Mouse (Mus musculus) forebrain, embryonic 16.5 days (tissue): ENCODE results near the gene Slc46a3. TPM values are rescaled to one million over a fixed set of nuclear protein-coding genes. Genes with fewer than 3 reads are reported as not detected.

Source experiments
- ATAC-seq: fragments of 200-750 bp; cut with Nextera tagmentation; 2 replicates; pipeline ENCODE4 v1.8.0; 2017; ENCODE audit warnings: mild to moderate bottlenecking, moderate library complexity
- H3K27ac ChIP-seq: fragments of 300-500 bp; sonication (generic); 2 replicates; pipeline ENCODE4 v1.5.1; 2014; ENCODE audit warnings: low read length, control low read depth
- H3K27me3 ChIP-seq: fragments of 300-500 bp; sonication (generic); replicated peaks from 2 replicates; pipeline ENCODE4 v1.6.1; 2014; ENCODE audit warnings: low read length; ENCODE audit not compliant: control insufficient read depth, insufficient read depth
- H3K36me3 ChIP-seq: fragments of 300-500 bp; sonication (generic); 2 replicates; pipeline ENCODE4 v1.6.1; 2014; ENCODE audit not compliant: control insufficient read depth, insufficient read depth
- H3K4me1 ChIP-seq: fragments of 300-500 bp; sonication (generic); replicated peaks from 2 replicates; pipeline ENCODE4 v1.6.1; 2014; ENCODE audit warnings: low read length; ENCODE audit not compliant: control insufficient read depth, insufficient read depth
- H3K4me2 ChIP-seq: fragments of 300-500 bp; sonication (generic); 2 replicates; pipeline ENCODE4 v1.6.1; 2014; ENCODE audit warnings: mild to moderate bottlenecking, low read length, control low read depth
- H3K4me3 ChIP-seq: fragments of 300-500 bp; sonication (generic); replicated peaks from 2 replicates; pipeline ENCODE4 v1.5.1; 2014; ENCODE audit warnings: mild to moderate bottlenecking, low read length, control low read depth
- H3K9ac ChIP-seq: fragments of 300-500 bp; sonication (generic); replicated peaks from 2 replicates; pipeline ENCODE4 v1.6.1; 2014; ENCODE audit warnings: low read depth, low read length, control low read depth
- H3K9me3 ChIP-seq: fragments of 300-500 bp; sonication (generic); 2 replicates; pipeline ENCODE4 v1.6.1; 2016; ENCODE audit warnings: low read length; ENCODE audit not compliant: control insufficient read depth
- WGBS: fragments of 180-500 bp; shearing (Covaris S2); extraction: QIAGEN DNeasy Blood & Tissue Kit; methylation state at CpG from one replicate; pipeline ENCODE4 v1.1.7; 2014; 5-methylcytosine and 5-hydroxymethylcytosine counted together
- polyA plus RNA-seq: library from polyadenylated mRNA; unstranded; fragments of >200 nt; fragmentation: Nextera tagmentation; extraction: Ambion mirVana; gene quantifications from 2 replicates; pipeline ENCODE4 v1.2.1, GENCODE M21; 2015

The Slc46a3 gene
- polyA plus RNA-seq, 1 experiment from 2014 or later: 5.9 TPM

DNA sequence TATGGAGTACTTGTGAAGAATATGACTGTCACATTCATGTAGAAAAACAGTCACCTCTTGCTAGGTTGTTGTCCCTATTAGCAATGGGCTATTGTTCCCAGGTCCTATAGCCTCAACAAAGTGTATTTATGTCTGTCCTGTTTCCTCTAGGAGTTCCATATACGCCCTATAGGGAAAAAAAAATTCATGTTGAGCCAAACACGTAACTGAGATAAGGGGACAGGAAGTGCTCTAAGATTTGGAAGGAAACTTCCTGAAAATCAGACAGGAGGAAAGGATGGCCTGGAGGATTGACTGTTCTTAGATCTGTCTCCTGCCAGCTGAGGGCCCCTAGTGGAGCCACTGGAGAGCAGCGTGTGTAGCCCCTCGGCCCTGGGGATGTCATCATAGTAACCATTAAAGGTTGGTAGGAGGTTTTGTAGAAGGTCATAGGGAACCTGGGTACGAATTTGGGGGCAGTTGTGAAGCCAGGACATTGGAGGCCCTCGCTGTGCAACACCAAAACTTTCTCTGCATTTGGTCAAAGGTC lies 20.5 kb upstream of the Slc46a3 start:
- WGBS: 57% methylated on average over 6 of the region's 6 CpGs

GRCm38 (mm10) chr5:147913241-147913842 lies 18.7 kb upstream of the Slc46a3 start:
- no peak for ATAC-seq
- no peaks in the 10 kb centered on the region for H3K9me3 ChIP-seq
- H3K9ac ChIP-seq: no peak overlapping the region
- H3K27me3 ChIP-seq: no peaks in the 10 kb centered on the region
- no peak overlapping the region for H3K4me3 ChIP-seq
- WGBS: 44% methylated on average over 14 of the region's 14 CpGs
- H3K27ac ChIP-seq: no peak overlapping the region
- H3K4me2 ChIP-seq: no peak overlapping the region
- no peaks in the 10 kb centered on the region for H3K36me3 ChIP-seq
- H3K4me1 ChIP-seq: no peaks in the 10 kb centered on the region

More for the DNA sequence above, 20.5 kb upstream of the Slc46a3 start:
- Histone ChIP-seq H3K4me2 (no peak overlapping the region), H3K4me1 (no peaks in the 10 kb centered on the region), H3K27me3 (no peaks in the 10 kb centered on the region), H3K27ac (no peak overlapping the region), H3K4me3 (no peak overlapping the region), H3K9ac (no peak overlapping the region), H3K9me3 (no peaks in the 10 kb centered on the region), H3K36me3 (no peaks in the 10 kb centered on the region)
- ATAC-seq: no peak

- Histone ChIP-seq H3K36me3 (no peaks in the 10 kb centered on the region), H3K4me2 (no peak overlapping the region), H3K9me3 (no peaks in the 10 kb centered on the region), H3K27me3 (no peaks in the 10 kb centered on the region), H3K9ac (no peak overlapping the region), H3K4me1 (no peaks in the 10 kb centered on the region), H3K4me3 (no peak overlapping the region), H3K27ac (no peak overlapping the region)
- no peak for ATAC-seq
- 84% methylated on average over 5 of the region's 5 CpGs for WGBS
Measured at GRCm38 (mm10) chr5:147911744-147912143, 17.1 kb upstream of the Slc46a3 start.

- Histone ChIP-seq H3K4me2 (no peak overlapping the region), H3K4me1 (no peaks in the 10 kb centered on the region), H3K27ac (no peak overlapping the region), H3K4me3 (no peak overlapping the region), H3K27me3 (no peaks in the 10 kb centered on the region), H3K9me3 (no peaks in the 10 kb centered on the region), H3K36me3 (no peaks in the 10 kb centered on the region), H3K9ac (no peak overlapping the region)
- 90% methylated on average over 12 of the region's 12 CpGs for WGBS
- no peak for ATAC-seq
Measured at GRCm38 (mm10) chr5:147910807-147911509, 16.3 kb upstream of the Slc46a3 start.

DNA sequence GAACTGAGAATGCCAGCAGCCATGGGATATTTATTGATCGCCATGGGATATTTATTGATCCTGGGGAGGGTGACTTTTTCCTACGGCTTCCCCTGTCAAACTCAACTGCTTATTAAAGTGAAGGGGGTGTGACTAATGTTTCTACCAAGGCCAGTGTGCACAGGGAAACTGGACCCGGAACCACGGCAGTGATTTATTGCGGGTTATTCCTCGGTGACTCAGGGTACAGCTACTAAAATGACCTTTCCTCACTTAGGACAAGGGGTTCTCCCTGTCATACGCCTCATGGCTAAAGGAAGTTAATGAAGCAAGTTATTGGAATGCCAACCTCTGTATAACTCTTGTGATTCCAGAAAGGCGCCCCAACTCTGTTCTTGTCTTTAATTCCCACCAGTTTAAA lies 13.2 kb upstream of the Slc46a3 start:
- H3K27me3 ChIP-seq: no peaks in the 10 kb centered on the region
- H3K4me3 ChIP-seq: no peak overlapping the region
- no peak overlapping the region for H3K4me2 ChIP-seq
- no peaks in the 10 kb centered on the region for H3K36me3 ChIP-seq
- WGBS: 92% methylated on average over 8 of the region's 8 CpGs
- H3K27ac ChIP-seq: no peak overlapping the region
- H3K9me3 ChIP-seq: no peaks in the 10 kb centered on the region
- ATAC-seq: no peak
- H3K9ac ChIP-seq: no peak overlapping the region
- H3K4me1 ChIP-seq: no peaks in the 10 kb centered on the region

DNA sequence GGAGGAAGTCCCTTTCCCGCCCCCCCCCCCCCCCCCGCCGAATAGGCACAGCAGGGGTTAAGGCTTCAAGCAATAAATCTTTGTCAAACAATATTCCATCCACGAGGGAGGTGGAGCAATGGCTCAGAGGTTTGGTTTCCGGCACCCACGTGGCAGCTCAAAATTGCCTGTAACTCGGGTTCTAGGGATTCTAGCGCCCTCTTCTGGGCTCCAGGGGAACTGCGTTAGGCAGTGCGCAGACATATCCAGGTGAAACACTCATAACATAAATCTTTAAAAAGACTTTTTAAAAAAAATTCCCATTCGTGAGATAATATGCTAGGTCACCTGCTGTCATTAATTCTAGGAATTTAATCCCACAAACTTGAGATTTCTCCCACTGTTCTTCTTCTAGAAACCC lies 12.5 kb upstream of the Slc46a3 start:
- no peaks in the 10 kb centered on the region for H3K4me1 ChIP-seq
- no peak overlapping the region for H3K27ac ChIP-seq
- no peak overlapping the region for H3K4me2 ChIP-seq
- no peaks in the 10 kb centered on the region for H3K9me3 ChIP-seq
- H3K4me3 ChIP-seq: no peak overlapping the region
- H3K9ac ChIP-seq: no peak overlapping the region
- H3K27me3 ChIP-seq: no peaks in the 10 kb centered on the region
- H3K36me3 ChIP-seq: no peaks in the 10 kb centered on the region
- 67% methylated on average over 10 of the region's 11 CpGs for WGBS
- ATAC-seq: no peak

- no peaks in the 10 kb centered on the region for H3K4me1 ChIP-seq
- no peaks in the 10 kb centered on the region for H3K27me3 ChIP-seq
- ATAC-seq: no peak
- H3K36me3 ChIP-seq: no peaks in the 10 kb centered on the region
- WGBS: 90% methylated on average over 9 of the region's 9 CpGs
- H3K9me3 ChIP-seq: no peaks in the 10 kb centered on the region
- no peak overlapping the region for H3K27ac ChIP-seq
- H3K9ac ChIP-seq: no peak overlapping the region
- H3K4me2 ChIP-seq: no peak overlapping the region
- no peak overlapping the region for H3K4me3 ChIP-seq
Measured at GRCm38 (mm10) chr5:147903166-147903565, 8.6 kb upstream of the Slc46a3 start.

DNA sequence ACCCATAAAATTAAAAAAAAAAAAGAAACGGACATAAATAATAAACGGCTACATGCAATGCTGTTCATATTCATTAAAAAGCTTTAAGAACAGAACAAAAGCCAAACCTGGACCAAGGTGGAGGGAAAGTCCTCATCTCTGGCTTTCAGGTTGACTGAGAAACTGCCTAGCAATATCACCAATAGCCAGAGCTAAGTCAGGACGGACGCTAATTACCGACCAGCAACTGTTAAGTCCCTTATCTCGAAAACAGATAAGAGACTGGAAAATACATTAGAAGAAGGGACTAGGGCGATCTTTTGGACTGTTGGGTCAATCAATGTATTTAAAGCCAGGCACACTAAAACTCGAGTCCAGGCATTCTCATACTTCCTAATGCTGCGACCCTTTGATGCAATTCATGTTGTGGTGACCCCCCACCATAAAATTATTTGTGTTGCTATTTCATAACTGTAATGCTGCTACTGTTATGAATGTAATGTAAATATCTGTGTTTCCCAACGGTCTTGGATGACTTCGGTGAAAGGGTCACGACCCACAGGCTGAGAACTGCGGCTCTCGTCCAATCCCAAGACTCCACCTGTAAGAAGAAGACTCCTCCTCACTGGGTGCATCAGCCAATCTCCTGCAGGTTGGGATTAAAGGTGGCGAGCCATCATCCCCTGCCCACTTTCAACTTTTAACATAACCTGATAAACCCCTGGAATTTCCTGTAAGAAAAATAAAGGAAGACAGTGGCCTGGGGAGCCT lies 7.6 kb upstream of the Slc46a3 start:
- Histone ChIP-seq H3K9ac (no peak overlapping the region), H3K4me3 (no peak overlapping the region), H3K4me2 (no peak overlapping the region), H3K4me1 (no peaks in the 10 kb centered on the region), H3K27me3 (no peaks in the 10 kb centered on the region), H3K36me3 (no peaks in the 10 kb centered on the region), H3K9me3 (no peaks in the 10 kb centered on the region), H3K27ac (no peak overlapping the region)
- WGBS: 89% methylated on average over 15 of the region's 15 CpGs
- no peak for ATAC-seq

DNA sequence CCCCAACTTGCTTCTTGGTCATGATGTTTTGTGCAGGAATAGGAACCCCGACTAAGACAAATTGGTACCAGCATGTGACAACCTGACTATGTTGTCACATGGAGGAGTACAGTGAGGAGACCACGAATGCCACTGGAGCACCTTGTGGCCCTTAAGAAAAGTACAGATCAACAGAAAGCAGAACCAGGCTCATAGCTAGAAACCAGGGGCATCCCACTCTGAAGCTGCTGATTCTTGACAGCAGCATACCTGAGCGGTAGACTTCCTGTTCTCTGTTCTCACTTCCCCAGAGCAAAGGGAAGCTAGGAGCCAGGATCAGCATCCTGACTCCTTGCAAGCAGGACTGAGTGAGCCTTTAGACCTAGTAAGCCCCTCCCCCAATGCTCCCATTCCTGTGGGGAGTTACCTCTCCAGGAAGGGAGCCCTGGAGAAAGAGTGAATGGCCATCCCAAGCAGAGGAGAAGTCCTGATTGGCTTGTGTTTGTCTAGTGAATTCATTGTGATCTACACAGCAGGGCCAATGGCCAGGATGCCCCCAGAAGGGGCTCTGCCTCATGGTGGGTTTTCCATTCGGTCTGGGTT lies 4.4 kb upstream of the Slc46a3 start:
- H3K4me2 ChIP-seq: no peak overlapping the region
- H3K4me1 ChIP-seq: peaks cover 5% of the 10 kb centered on the region; the same call in 1 of the 2 replicates
- WGBS: 60% methylated on average over 4 of the region's 4 CpGs
- H3K4me3 ChIP-seq: no peak overlapping the region
- no peak overlapping the region for H3K27ac ChIP-seq
- no peaks in the 10 kb centered on the region for H3K9me3 ChIP-seq
- ATAC-seq: no peak
- H3K36me3 ChIP-seq: no peaks in the 10 kb centered on the region
- no peaks in the 10 kb centered on the region; the same call in 1 of the 2 replicates for H3K27me3 ChIP-seq
- no peak overlapping the region for H3K9ac ChIP-seq
